Mouse (Mus musculus): ENCODE results near the gene Auts2.

- no peak for TF ChIP-seq KAT2A (IDR thresholded peaks at IDR 0.05; ENCODE audit: insufficient replicate concordance, low read length)
- no peak for TF ChIP-seq MYC (IDR thresholded peaks at IDR 0.05; ENCODE audit: low read depth, low read length)
- no peak for TF ChIP-seq TBP (conservative IDR thresholded peaks at IDR 0.05; ENCODE audit: low read depth, low read length)
- TF ChIP-seq MAX (IDR thresholded peaks at IDR 0.05; ENCODE audit: low read length) = no peak
- TF ChIP-seq MEF2A (IDR thresholded peaks at IDR 0.05; ENCODE audit: borderline replicate concordance, low read depth, low read length) = no peak
- TF ChIP-seq ELF1 (IDR thresholded peaks at IDR 0.05; ENCODE audit: low read depth, low read length) = no peak
- TF ChIP-seq ZKSCAN1 (IDR thresholded peaks at IDR 0.05; ENCODE audit: borderline replicate concordance, low read depth, low read length) = no peak
- no peak for TF ChIP-seq MAFK (IDR thresholded peaks at IDR 0.05; ENCODE audit: insufficient replicate concordance, low read length)
- TF ChIP-seq CTCF (conservative IDR thresholded peaks at IDR 0.05 in 1 of 2, IDR thresholded peaks at IDR 0.05 in 1 of 2; ENCODE audit: low read depth in 2 of 2, low read length in 2 of 2) = no peak
Measured at GRCm38 (mm10) chr5:132537475-132537874, 5.7 kb downstream of the Auts2 start.

Data from CH12.LX (cell line).